Mouse (Mus musculus) thymus, postnatal 25 days (tissue): ENCODE measurements around the gene Clcn7.

Experiments
- DNase-seq: peaks from one replicate; pipeline ENCODE4 v3.0.0; 2022

Gene Clcn7

DNA sequence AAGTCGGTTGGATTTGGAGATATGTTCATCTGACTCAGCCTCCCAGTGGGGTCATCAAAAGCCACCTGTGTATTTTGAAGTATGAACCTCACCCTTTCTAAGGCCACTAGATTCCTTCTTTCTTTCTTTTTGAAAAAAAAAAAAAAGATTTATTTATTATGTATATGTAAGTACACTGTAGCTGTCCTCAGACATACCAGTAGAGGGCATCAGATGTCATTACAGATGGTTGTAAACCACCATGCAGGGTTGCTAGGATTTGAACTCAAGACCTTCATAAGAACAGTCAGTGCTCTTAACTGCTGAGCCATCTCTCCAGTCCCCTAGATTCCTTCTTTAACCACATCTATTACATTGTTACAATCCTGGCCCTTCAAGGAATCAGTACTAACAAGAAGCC is 3.1 kb upstream of the Clcn7 start:
- DNase-seq, result no peak

- no peak for DNase-seq
These were observed 2.4 kb downstream of the Clcn7 start for GRCm38 (mm10) chr17:25135622-25136021.

GRCm38 (mm10) chr17:25138803-25139202 is 5.6 kb downstream of the Clcn7 start:
- DNase-seq, result no peak

GRCm38 (mm10) chr17:25139960-25140359 is 6.8 kb downstream of the Clcn7 start:
- DNase-seq, result no peak

DNA sequence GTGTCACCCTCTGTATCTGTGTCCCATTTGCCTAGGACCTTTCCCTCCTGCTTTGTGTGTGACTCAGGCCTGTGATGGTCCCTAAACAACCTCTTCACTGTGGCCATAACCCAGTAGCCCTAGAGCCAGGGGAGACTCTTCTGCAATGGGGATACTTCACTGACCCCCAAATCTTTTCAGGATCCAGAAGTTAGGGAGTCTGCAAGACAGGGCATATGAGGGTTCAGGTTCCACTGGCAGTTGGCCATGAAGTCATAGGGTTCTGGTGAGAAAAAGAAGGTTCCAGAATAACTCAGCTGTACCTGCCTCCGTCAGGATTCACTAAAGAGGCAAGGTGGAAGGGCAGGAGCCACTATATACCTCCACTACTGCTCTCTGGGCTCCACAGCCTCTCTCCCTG is 29.0 kb downstream of the Clcn7 start, which contains the start of gene Ccdc154:
Ccdc154 (plus strand) TSS at position 301 of the 400 bp plus-strand sequence.
- no peak for DNase-seq

- DNase-seq, result no peak
These were observed 30.2 kb downstream of the Clcn7 start for GRCm38 (mm10) chr17:25163387-25163786.

DNA sequence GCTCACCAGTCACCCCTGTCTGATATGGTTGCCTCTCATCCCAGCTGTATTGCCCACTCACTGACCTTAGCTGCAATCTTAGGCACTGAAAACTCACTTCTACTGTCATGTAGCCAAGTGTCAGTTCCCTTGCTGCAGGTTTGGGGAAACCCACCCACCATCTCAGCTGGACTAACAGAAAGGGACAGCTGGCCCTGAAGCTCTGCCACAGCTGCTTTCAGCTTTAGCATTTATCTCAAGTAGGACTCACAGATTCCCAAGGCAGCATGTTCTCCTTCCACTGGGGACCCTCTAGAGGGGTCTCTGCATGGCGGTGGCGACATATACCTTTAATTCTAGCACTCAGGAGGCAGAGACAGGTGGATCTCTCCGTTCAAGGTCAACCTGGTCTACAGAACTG is 31.6 kb downstream of the Clcn7 start:
- no peak for DNase-seq

DNA sequence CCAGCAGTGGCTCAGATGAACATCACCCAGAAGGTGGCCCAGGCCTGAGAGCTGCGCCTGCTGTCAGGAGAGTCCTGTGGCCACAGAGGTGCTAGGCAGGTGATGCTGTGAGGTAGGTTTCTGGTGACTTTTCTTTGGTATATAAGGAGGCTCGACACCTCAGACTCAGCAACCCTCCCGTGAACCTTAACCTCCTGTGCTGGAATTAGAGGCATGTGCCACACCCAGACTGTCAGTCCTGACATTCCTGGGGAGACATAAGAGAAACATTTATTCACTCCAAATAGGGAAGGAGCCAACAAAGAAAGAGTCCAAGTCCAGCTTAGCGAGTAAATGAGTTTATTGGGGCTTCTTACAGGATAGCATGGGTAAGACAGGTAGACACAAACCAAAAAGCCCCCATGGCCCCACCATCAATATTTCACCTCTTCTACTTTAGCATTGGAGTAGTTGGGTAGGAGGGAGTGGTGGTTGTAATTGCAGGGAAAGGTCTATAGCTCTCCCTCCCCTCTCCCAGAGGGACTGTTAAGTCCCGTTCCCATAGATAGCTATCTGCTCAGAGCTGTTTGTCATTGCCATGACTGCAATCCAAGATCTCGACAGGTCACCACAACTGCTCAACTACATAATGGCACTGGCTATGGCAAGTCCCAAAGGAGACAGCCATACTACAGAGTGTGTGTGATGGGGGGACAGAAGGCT is 32.9 kb downstream of the Clcn7 start:
- DNase-seq, result no peak

DNA sequence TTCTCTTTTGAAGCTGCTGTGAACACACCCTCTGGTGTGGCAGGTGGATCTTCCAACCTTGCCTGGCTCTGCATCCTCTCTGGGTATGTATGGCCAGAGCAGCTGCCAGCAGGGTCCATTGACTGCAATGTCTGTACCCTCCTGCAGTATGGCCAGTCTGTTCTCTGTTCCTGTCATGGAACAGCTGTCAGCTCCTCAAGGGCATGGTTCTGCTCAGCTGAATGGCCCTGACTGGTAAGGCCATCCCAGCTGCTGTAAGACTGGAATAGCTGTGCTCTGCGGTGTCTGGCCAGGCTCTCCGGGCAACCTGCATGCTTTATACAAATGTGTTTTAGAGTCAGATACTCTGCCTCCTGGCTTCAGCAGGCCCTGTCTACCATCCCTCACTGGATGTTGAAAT is 36.5 kb downstream of the Clcn7 start:
- DNase-seq, result no peak

DNA sequence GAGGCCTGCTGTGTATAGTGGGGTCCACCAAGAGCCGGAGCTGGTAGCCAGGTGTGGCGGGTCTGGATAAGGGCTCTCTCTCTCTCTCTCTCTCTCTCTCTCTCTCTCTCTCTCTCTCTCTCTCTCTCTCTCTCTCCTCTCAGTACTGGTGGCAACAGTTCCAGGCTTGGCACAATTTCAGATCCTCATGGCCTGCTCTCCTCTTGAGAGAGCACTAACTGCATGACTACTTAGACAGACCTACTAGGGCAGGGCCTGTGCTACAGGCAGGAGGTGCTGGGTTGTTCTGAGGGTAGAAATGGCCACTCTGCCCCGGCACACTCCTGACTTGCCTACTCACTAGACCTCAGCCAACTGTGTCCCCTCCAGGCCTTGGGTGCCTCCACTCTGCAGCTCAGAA is 39.4 kb downstream of the Clcn7 start:
- no peak for DNase-seq

GRCm38 (mm10) chr17:25175411-25175810 is 42.2 kb downstream of the Clcn7 start, which contains the start of gene Gm38655:
Gm38655 (minus strand) TSS chr17:25175471.
- DNase-seq, result no peak

- peak; percentile 15 for DNase-seq
These were observed 50.0 kb downstream of the Clcn7 start for GRCm38 (mm10) chr17:25183232-25183631.

DNA sequence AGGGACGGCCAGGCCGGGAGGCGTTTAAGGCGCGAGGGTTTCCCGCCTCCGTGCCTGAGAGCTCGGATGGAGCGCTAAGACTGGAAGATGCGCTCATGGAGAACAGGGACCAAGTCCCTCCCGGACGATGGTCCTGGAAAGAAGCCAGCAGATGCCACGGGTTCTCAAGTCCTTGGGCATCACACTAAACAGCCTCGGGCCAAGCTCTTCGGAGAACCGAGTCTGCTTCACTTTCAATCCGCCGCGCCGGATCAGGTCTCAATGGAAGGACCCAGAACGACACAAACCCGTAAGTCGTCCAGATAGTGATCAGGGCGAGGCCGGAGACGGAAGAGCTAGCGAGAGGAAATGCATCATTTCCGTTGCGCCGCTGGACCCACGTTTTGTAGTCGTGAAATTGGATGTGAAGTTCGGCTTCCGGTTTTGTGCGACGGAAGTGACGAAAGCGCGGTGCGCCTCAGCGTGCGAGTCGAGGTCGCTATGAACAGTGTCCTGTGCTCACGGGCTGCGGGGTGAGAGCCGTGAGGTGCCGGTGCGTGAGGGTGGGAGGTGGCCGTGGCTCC is 51.0 kb downstream of the Clcn7 start, which contains the start of gene BC003965:
BC003965 (plus strand) TSS at position 426 of the 563 bp plus-strand sequence.
- DNase-seq, result peak; percentile 96

- DNase-seq, result no peak
These were observed 51.8 kb downstream of the Clcn7 start for GRCm38 (mm10) chr17:25184961-25185360.

DNA sequence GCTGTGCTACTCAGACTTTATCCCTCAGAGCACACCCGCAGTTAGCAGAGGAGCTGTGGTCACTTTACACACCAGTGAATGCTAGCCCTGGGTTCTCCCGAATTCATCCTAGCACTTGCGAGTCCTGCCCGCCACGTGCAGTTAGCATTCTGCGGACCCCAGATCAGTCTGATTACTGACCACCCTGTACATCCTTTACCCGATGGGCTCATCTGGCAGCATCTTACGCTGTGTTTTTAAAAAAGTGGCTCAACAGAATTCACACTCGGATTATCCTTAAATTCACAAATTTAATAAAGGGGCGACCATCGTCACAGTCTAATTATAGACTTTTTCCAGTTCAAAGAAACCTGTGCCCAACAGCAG is 54.6 kb downstream of the Clcn7 start:
- no peak for DNase-seq

GRCm38 (mm10) chr17:25188150-25189031 is 55.2 kb downstream of the Clcn7 start, which contains the start of gene Unkl:
Unkl (plus strand) TSS chr17:25188397.
- peak; percentile 86 for DNase-seq

DNA sequence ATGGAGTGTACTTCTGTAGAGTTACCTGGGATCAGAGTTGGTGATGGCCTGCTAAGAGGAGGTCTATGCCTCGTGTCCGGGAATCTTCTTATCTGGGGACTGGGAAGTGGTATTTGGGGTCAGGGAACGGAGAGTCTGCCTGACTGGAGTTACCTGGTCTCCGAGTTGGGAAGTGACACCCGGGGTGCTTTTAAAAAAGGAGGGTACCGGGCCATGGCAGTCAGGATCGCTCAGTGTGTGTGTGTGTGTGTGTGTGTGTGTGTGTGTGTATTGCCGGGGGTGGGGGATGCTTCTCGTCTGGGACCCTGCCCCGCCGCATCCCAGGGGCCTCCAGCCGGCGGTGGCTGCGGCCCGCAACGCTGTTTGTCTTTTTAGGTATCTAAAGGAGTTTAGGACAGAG is 55.9 kb downstream of the Clcn7 start:
- DNase-seq, result peak; percentile 12

GRCm38 (mm10) chr17:25202401-25202800 is 69.2 kb downstream of the Clcn7 start:
- DNase-seq, result no peak

- no peak for DNase-seq
These were observed 76.8 kb downstream of the Clcn7 start for GRCm38 (mm10) chr17:25210006-25210405.

GRCm38 (mm10) chr17:25210680-25211466 is 77.7 kb downstream of the Clcn7 start:
- DNase-seq, result no peak

GRCm38 (mm10) chr17:25211705-25212104 is 78.5 kb downstream of the Clcn7 start:
- DNase-seq, result no peak
